Mouse (Mus musculus) heart, postnatal 25 days (tissue): Measurements from ENCODE around the gene Rprd1b. TPM values are rescaled to one million over a fixed set of nuclear protein-coding genes. Genes with fewer than 3 reads are reported as not detected.

Source experiments
- DNase-seq: peaks from one replicate; pipeline ENCODE4 v3.0.0; 2022; ENCODE audit warnings: low spot score
- intact Hi-C: fragments of 180-260 bp; cut with DNase I; formaldehyde crosslinking; loops from one replicate; pipeline ENCODE4 v1.15.1; 2025
- total RNA-seq, 2 experiments: library from RNA; stranded (reverse); gene quantifications; 2 replicates each; pipeline ENCODE4 v1.2.3; 2021

The Rprd1b gene
- total RNA-seq, 2 experiments from 2014 or later, result 25.5 to 29.4 TPM

DNA sequence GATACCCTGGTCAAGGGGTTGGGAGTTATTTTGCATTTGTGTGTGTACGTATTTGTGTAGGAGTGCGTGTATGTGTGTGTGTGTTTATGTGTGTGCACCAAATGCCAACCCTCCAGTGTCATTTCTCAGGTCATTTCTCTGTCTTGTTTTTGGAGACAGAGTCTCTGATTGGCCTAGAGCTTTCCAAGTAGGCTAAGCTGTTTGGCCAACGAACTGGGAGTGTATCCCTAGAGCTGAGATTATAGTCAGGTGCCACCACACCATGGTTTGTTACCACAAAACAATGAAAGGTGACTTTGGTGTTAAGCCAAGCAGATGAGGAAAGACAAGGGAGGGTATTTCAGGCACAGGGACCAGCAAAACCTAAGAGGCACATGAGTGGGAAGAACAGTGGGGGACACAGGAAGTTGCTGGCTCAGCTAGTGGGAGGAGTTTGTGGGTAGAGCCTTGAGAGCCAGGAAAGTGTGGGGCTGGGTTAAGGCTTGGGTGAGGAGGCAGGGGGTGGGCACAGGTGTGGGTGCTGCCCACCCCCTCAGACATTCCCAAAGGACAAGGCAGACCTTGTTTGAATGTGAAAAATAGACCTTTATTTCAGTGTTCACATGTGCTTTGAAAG is 87.6 kb downstream of the Rprd1b start:
- no peak for DNase-seq
- intact Hi-C loops, result no loop called here

GRCm38 (mm10) chr2:158116653-158117052 is 88.4 kb downstream of the Rprd1b start:
- DNase-seq, result no peak
- intact Hi-C loops, result no loop called here

- no peak for DNase-seq
- intact Hi-C loops, result no loop called here
Measured at GRCm38 (mm10) chr2:158119145-158119544, 90.8 kb downstream of the Rprd1b start.

DNA sequence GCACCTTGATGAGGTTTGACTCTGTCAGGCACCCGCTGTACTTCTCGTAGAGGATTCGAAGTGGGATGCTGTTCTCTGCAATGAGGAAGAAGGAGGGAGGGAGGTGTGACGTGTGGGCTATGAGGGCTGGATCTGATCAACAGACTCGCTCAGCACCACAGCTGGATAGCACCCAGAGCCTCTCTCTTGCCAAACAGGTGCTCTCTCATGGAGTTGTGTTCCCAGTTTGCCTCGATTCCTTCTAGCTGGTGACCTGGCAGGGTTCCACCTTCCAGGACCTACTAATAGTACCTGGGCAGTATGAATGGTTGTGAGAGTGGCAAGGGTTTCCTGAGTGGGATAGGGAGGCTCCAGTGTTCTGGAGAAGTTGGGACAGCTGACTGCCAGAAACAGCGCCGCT is 91.9 kb downstream of the Rprd1b start:
- no peak for DNase-seq
- intact Hi-C loops, result no loop called here

GRCm38 (mm10) chr2:158120868-158121267 is 92.6 kb downstream of the Rprd1b start:
- intact Hi-C loops, result no loop called here
- DNase-seq, result no peak

- DNase-seq, result peak; percentile 70
- intact Hi-C loops, result loop anchor here (2.0 kb wide), 1 partner anchor 21 kb away; no protein-coding TSS in a partner anchor
Measured at GRCm38 (mm10) chr2:158121645-158122326, 93.5 kb downstream of the Rprd1b start.

- peak; percentile 71 for DNase-seq
- intact Hi-C loops, result loop anchor here (2.0 kb wide), 1 partner anchor 20 kb away; no protein-coding TSS in a partner anchor
Measured at GRCm38 (mm10) chr2:158122814-158123213, 94.5 kb downstream of the Rprd1b start.

GRCm38 (mm10) chr2:158127245-158127644 is 98.9 kb downstream of the Rprd1b start:
- intact Hi-C loops, result no loop called here
- no peak for DNase-seq

DNA sequence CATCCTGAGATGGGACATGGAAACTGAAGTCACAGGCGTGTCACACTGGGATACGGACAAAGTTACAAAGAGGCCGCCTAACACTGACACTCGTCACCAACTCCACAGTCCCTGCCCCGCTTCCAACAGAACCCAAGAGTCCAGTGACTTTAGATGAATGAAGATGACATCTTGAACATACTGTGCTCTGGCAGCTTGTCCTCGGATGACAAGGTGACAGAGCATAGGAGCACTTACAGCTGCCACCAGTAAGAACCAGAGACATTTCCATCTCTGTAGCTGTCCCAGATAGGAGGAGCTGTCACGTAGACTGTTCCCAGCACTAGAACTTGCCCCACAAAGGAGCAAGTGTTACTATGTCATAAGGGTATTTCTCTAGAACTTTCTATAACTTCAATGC is 99.6 kb downstream of the Rprd1b start:
- no peak for DNase-seq

DNA sequence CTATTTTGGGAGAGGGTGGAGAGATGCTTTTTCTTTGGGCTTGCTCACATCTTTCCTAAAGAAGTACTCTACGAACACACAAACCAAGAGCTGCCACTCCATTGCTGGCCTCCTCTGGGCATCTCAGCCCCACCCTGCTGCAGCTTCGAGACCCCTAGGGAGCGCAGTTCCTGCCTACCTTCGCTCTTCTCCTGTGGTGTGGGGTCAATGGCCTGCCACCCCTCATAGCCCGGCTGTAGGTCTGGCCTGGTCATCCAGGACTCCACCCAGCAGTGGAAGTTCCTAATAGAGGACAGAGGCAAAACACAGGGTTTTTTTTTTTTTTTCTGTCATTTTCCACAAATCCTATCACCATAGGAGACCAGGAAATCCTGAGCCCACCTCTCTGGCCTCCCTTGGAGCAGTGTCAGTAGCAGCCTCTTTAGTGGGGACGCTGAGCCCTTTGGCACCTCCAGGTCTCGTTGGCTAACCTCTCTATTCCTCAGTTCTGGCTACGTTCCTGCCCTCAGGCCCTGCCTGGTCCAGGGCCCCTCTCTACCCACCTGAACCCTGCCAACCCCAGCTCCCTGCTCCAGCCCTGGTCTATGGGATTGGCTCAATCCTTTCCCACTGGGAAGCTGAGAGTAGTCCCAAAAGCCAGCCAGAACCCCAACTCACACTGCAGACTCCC is 100.3 kb downstream of the Rprd1b start:
- DNase-seq, result no peak
- intact Hi-C loops, result no loop called here

More for the DNA sequence above, 99.6 kb downstream of the Rprd1b start:
- intact Hi-C loops, result no loop called here

DNA sequence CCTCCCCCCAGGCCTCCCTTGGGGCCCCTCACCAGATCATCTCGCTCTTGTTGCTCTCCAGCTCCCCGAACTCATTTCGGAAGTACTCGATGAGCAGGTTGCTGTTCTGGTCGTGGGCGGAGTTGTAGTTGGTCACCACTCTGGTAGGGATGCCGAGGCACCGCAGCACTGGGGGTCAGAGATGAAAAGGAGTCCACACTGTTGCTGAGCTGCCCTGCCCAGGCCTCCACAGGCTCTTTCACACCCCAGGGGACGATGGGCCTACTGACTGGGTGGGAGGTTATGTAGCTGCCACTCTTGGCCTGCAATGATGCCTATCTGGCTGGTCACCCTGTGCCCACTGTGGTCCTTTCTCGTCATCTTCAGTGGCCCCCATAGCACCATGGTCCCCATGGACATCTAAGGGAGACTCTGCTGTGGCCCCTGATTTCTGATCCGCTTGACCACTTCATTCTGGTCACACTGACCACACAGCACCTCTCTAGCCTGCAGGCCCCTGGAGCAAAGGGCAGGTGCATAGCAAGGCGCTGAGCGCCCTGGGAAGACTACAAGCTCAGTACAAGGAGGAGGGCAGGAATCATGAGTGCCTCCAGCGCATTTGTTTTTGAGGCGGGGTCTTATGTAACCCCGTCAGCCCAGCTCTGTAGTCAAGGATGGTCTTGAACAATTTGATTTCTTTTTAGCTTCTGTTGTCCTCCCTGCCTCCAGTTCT is 101.2 kb downstream of the Rprd1b start:
- intact Hi-C loops, result no loop called here
- DNase-seq, result no peak

DNA sequence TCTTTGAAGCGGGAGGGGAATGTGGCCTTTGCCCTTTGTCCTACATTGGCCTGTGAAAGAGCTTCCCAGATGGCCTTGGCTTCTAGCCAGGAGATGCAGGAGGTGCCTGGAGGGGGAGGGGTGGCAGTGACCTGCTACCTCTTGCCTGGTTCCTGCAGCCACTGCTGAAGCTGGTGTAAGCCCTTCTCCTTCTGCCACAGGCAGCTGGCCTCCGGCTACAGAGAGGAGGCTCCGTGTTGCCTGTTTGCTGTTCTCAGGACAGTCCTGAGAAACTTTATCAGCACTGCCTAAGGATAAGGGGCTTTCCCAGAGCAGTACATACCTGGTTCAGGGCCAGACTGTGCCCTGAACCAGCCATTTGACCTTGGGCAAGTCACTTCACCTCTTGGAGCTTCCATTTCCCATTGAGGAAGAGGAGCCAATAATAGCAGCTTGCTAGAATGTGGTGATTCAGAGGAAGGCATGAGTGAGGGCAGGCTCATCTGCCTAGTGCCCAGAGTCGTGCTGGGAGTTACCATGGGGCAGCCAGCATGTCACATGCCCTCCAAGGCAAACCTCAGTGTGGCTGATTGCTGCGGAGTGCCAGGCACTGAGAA is 102.2 kb downstream of the Rprd1b start:
- DNase-seq, result peak; percentile 63
- intact Hi-C loops, result no loop called here

DNA sequence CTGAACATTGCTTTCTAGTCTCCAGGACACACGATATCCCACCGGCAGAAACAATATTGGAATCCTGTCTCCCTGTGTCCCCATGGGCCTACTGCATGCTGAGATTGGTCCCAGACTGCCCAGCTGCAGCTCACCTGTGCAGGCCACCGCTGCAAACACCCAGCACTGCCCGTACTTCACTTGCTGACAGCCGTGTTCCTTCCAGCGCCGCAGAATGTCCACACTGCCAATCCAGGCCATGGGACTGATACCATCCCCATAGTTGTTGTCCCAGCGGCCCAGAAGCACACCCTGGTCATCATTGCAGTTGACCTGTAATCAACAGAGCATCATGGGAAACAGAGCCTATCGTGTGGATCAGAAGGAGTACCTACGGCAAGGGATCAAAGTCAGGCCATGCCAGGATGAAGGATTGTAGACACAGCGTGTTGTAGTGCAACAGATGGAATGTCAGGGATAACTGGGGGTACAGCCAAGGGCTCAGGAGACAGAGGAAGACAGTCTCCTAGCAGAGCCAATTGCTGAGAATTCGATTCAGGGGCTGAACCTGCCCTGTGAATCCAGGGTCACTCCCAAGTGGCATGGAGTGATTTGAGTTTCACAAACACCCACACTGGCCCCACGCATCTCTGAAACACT is 103.0 kb downstream of the Rprd1b start:
- intact Hi-C loops, result no loop called here
- no peak for DNase-seq

GRCm38 (mm10) chr2:158132320-158132719 is 104.0 kb downstream of the Rprd1b start:
- intact Hi-C loops, result no loop called here
- DNase-seq, result no peak

GRCm38 (mm10) chr2:158133050-158133449 is 104.8 kb downstream of the Rprd1b start:
- DNase-seq, result no peak
- intact Hi-C loops, result no loop called here

GRCm38 (mm10) chr2:158136205-158136604 is 107.9 kb downstream of the Rprd1b start:
- no peak for DNase-seq
- intact Hi-C loops, result no loop called here

DNA sequence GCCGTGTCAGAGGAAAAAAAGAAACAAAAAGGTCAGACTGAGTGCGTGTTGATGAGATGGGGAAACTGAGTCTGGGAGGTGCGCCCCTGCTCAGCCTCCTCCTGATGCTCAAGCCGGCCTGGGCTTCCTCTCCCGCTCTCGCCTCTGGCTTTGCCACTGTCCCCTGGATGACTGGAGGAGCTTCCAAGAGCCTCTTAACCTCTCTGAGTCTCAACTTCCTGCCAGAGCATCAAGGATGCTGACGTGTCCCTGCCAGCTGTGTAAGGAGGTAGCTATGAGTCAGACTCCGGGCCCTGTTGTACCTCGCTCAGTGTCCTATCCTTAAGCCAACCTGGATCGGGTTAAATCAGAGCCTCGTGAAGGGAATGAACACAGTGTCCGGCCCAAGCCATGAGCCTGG is 109.5 kb downstream of the Rprd1b start:
- no peak for DNase-seq
- intact Hi-C loops, result no loop called here

DNA sequence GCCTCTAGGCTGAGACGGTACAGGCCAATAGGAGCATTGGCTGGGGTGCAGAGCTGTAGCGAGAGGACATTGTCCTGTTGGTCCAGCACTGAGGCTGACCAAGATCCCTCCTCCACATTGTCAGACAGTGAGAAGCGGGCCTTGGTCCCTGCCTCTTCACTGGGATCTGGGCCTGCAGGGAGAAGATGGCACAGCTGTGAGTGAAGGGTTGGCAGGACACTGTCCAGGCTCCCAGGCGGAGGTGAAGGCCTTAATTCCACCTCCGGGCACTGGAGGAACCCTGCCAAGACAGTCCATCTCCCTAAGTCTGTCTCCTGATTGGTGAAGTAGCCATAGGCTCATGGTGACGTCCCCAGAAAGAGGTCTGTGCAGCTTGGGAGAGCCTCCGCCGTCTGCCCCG is 110.5 kb downstream of the Rprd1b start:
- intact Hi-C loops, result no loop called here
- no peak for DNase-seq

DNA sequence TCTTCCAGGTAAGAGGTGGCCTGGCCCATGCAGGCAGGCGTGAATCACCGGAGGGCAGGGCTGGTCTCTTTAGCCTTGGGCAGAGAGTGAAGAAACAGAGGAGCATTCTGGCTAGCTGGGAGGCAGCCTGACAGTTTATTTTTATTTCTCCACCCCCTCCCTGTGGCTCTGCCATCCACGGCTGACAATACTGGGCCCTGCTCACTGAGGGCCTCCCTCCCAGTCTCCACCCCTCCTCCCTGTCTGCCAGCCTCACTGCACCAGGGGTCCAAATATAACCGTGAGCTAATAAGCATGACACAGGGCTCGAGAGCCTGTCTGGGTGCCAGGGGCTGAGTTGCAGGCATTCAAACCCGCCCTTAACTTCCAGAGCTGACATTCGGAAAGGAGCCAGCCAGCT is 111.3 kb downstream of the Rprd1b start:
- intact Hi-C loops, result no loop called here
- peak; percentile 80 for DNase-seq

- no peak for DNase-seq
Measured at GRCm38 (mm10) chr2:158140664-158141063, 112.4 kb downstream of the Rprd1b start.

More at GRCm38 (mm10) chr2:158140664-158141063, 112.4 kb downstream of the Rprd1b start:
- intact Hi-C loops, result no loop called here
